Mouse (Mus musculus): ENCODE results near the gene Gm9857.
A peak's percentile ranks its signal among the peaks of the same experiment; 100 is the strongest.

Gene Gm9857

GRCm38 (mm10) chr3:108921822-108922221 is 18.4 kb downstream of the Gm9857 start:
- no peak for DNase-seq

- DNase-seq, result no peak
Observed at GRCm38 (mm10) chr3:108920442-108921070, 19.7 kb downstream of the Gm9857 start.

- DNase-seq, result no peak
Observed at GRCm38 (mm10) chr3:108918852-108919251, 21.4 kb downstream of the Gm9857 start.

- no peak for DNase-seq
Observed at GRCm38 (mm10) chr3:108917986-108918385, 22.3 kb downstream of the Gm9857 start.

GRCm38 (mm10) chr3:108916857-108917256 is 23.4 kb downstream of the Gm9857 start:
- no peak for DNase-seq

- peak; percentile 26 to 67 for DNase-seq
Observed at GRCm38 (mm10) chr3:108915999-108916398, 24.2 kb downstream of the Gm9857 start.

- DNase-seq, result peak; percentile 95 to 97
Observed at GRCm38 (mm10) chr3:108911548-108912413, 28.5 kb downstream of the Gm9857 start, which contains the start of gene Prpf38b. Gene Prpf38b (minus strand): TSS chr3:108911727.

- DNase-seq, result peak in 1 of 2 experiments; percentile 72
Observed at GRCm38 (mm10) chr3:108911081-108911547, 29.1 kb downstream of the Gm9857 start.

GRCm38 (mm10) chr3:108910303-108911080 is 29.8 kb downstream of the Gm9857 start:
- DNase-seq, result peak; percentile 73 to 86

GRCm38 (mm10) chr3:108902934-108903333 is 37.3 kb downstream of the Gm9857 start:
- no peak for DNase-seq

GRCm38 (mm10) chr3:108902038-108902437 is 38.2 kb downstream of the Gm9857 start:
- no peak for DNase-seq

- DNase-seq, result no peak
Observed at GRCm38 (mm10) chr3:108900681-108901080, 39.6 kb downstream of the Gm9857 start.

GRCm38 (mm10) chr3:108900147-108900546 is 40.1 kb downstream of the Gm9857 start:
- no peak for DNase-seq

GRCm38 (mm10) chr3:108898640-108899039 is 41.6 kb downstream of the Gm9857 start:
- DNase-seq, result no peak

GRCm38 (mm10) chr3:108892914-108893313 is 47.3 kb downstream of the Gm9857 start:
- DNase-seq, result no peak

GRCm38 (mm10) chr3:108892080-108892479 is 48.2 kb downstream of the Gm9857 start:
- no peak for DNase-seq
